In the genomic region with DNA sequence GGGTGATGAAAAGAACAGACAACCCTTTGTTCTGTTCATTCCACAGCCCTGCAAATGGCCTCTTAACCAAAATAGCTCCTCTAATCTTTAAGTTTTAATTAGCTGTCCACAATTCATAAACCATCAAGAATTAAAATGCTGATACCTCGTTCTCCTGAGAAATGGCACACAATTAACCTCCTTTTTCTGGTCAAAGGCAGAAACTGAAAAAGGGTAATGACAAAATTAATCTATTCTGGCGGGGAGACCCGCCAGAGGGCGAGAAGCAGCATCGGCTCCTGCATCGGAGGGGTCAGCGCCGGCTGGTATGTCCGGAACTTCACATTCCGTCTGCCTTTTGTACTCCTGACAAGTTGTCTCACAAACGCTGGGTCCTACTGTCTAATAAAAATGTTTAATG, we compare ENCODE assay signal across 16 mouse cellular contexts. TPM values are rescaled to one million over a fixed set of nuclear protein-coding genes. Genes with fewer than 3 reads are reported as not detected.
A peak's percentile ranks its signal among the peaks of the same experiment; 100 is the strongest.
DNase-seq lines count a peak whose midpoint lies in the region; ATAC-seq and TF ChIP-seq lines count a peak whose summit lies in the region.
"Had no signal": no experiment of that assay in that cellular context is flagged by ENCODE, and none has a peak within 500 bp of the region (broad histone marks: within the 10 kb centered on the region; RNA-seq: fewer than 3 reads in every experiment).

No protein-coding gene starts in this region.

- peak overlapping the region; percentile 29 for H3K4me3 ChIP-seq in heart, embryonic 13.5 days
- no peak overlapping the region; the same call in 1 of the 2 replicates for H3K4me3 ChIP-seq in heart, embryonic 10.5 days
- no peak overlapping the region for H3K4me3 ChIP-seq in lung, embryonic 14.5 days (ENCODE audit: low read depth, low read length)
- H3K4me3 ChIP-seq in embryonic facial prominence, embryonic 14.5 days (ENCODE audit: low read depth, low read length): no peak overlapping the region
- no peak overlapping the region for H3K4me3 ChIP-seq in neural tube, embryonic 15.5 days (replicated peaks)
- H3K4me3 ChIP-seq: layer of hippocampus, adult 2 months; liver, embryonic 15.5 days; megakaryocyte, embryonic 14.5 days; stomach, embryonic 15.5 days had no signal

- H3K27ac ChIP-seq in heart, embryonic 13.5 days (replicated peaks): no peak overlapping the region
- no peak overlapping the region for H3K27ac ChIP-seq in heart, embryonic 10.5 days
- no peak overlapping the region for H3K27ac ChIP-seq in lung, embryonic 14.5 days (ENCODE audit: low read depth)
- no peak overlapping the region for H3K27ac ChIP-seq in embryonic facial prominence, embryonic 14.5 days (replicated peaks; ENCODE audit: low read depth, low read length)
- H3K27ac ChIP-seq in neural tube, embryonic 15.5 days (replicated peaks): no peak overlapping the region
- H3K27ac ChIP-seq: layer of hippocampus, adult 2 months; liver, embryonic 15.5 days; stomach, embryonic 15.5 days had no signal

- DNase-seq in heart, embryonic 10.5 days (ENCODE audit: low spot score): no peak
- DNase-seq in lung, embryonic 14.5 days: peak; percentile 20
- no peak for DNase-seq in lung, postnatal 14 days
- DNase-seq in embryonic facial prominence, embryonic 14.5 days (ENCODE audit: low spot score): peak; percentile 29
- no peak for DNase-seq in cerebellum, postnatal 25 days
- DNase-seq: cerebellum, postnatal 36 days; gastrocnemius, postnatal 14 days; right cerebral cortex, postnatal 14 days had no signal

- peaks cover 13% of the 10 kb centered on the region; the same call in 1 of the 2 replicates for H3K4me1 ChIP-seq in heart, embryonic 13.5 days
- H3K4me1 ChIP-seq in heart, embryonic 10.5 days: no peaks in the 10 kb centered on the region
- H3K4me1 ChIP-seq in lung, embryonic 14.5 days (ENCODE audit: insufficient read depth): no peaks in the 10 kb centered on the region
- no peaks in the 10 kb centered on the region for H3K4me1 ChIP-seq in embryonic facial prominence, embryonic 14.5 days (ENCODE audit: control insufficient read depth, insufficient read depth, low read length)
- H3K4me1 ChIP-seq in neural tube, embryonic 15.5 days: no peaks in the 10 kb centered on the region
- H3K4me1 ChIP-seq: liver, embryonic 15.5 days; stomach, embryonic 15.5 days had no signal

- no peaks in the 10 kb centered on the region for H3K9me3 ChIP-seq in heart, embryonic 13.5 days
- no peaks in the 10 kb centered on the region for H3K9me3 ChIP-seq in heart, embryonic 10.5 days
- no peaks in the 10 kb centered on the region for H3K9me3 ChIP-seq in lung, embryonic 14.5 days (ENCODE audit: low read depth, low read length)
- H3K9me3 ChIP-seq in embryonic facial prominence, embryonic 14.5 days (ENCODE audit: control insufficient read depth, low read length): no peaks in the 10 kb centered on the region
- H3K9me3 ChIP-seq in neural tube, embryonic 15.5 days (replicated peaks): no peaks in the 10 kb centered on the region
- H3K9me3 ChIP-seq: liver, embryonic 15.5 days; megakaryocyte, embryonic 14.5 days; stomach, embryonic 15.5 days had no signal

- H3K36me3 ChIP-seq in heart, embryonic 13.5 days: no peaks in the 10 kb centered on the region
- no peaks in the 10 kb centered on the region for H3K36me3 ChIP-seq in heart, embryonic 10.5 days
- no peaks in the 10 kb centered on the region for H3K36me3 ChIP-seq in lung, embryonic 14.5 days (ENCODE audit: insufficient read depth)
- no peaks in the 10 kb centered on the region for H3K36me3 ChIP-seq in embryonic facial prominence, embryonic 14.5 days (ENCODE audit: control insufficient read depth, insufficient read depth, low read length)
- H3K36me3 ChIP-seq in neural tube, embryonic 15.5 days: no peaks in the 10 kb centered on the region
- H3K36me3 ChIP-seq: liver, embryonic 15.5 days; stomach, embryonic 15.5 days had no signal

- peaks cover 14% of the 10 kb centered on the region for H3K27me3 ChIP-seq in heart, embryonic 13.5 days (replicated peaks)
- peaks cover 17% of the 10 kb centered on the region; the same call in 1 of the 2 replicates for H3K27me3 ChIP-seq in heart, embryonic 10.5 days (ENCODE audit: insufficient read depth, poor library complexity, severe bottlenecking)
- no peaks in the 10 kb centered on the region for H3K27me3 ChIP-seq in lung, embryonic 14.5 days (ENCODE audit: insufficient read depth, low read length)
- H3K27me3 ChIP-seq in embryonic facial prominence, embryonic 14.5 days (replicated peaks; ENCODE audit: control insufficient read depth, insufficient read depth, low read length): no peaks in the 10 kb centered on the region; the same call in 1 of the 2 replicates
- no peaks in the 10 kb centered on the region for H3K27me3 ChIP-seq in neural tube, embryonic 15.5 days (replicated peaks)
- H3K27me3 ChIP-seq: liver, embryonic 15.5 days; stomach, embryonic 15.5 days had no signal

- no peak for ATAC-seq in heart, embryonic 13.5 days (ENCODE audit: extremely low read depth, insufficient number of reproducible peaks, low FRiP score, low TSS enrichment)
- no peak for ATAC-seq in lung, embryonic 14.5 days (ENCODE audit: insufficient read depth)
- ATAC-seq in embryonic facial prominence, embryonic 14.5 days (ENCODE audit: low read depth): no peak; the same call in 1 of the 2 replicates
- ATAC-seq in neural tube, embryonic 15.5 days (ENCODE audit: low FRiP score): no peak
- ATAC-seq: CD4-positive, CD25-positive, alpha-beta regulatory T cell, adult 4 months; intestine, embryonic 16.5 days had no signal

- 33% methylated on average over 11 of the region's 11 CpGs for WGBS in heart, embryonic 13.5 days
- 43% methylated on average over 11 of the region's 11 CpGs for WGBS in heart, embryonic 10.5 days
- WGBS in lung, embryonic 14.5 days: 28% methylated on average over 11 of the region's 11 CpGs
- WGBS in embryonic facial prominence, embryonic 14.5 days: 37% methylated on average over 11 of the region's 11 CpGs
- 24% methylated on average over 11 of the region's 11 CpGs for WGBS in neural tube, embryonic 15.5 days

- H3K9ac ChIP-seq in heart, embryonic 13.5 days: no peak overlapping the region
- no peak overlapping the region for H3K9ac ChIP-seq in lung, embryonic 14.5 days
- H3K9ac ChIP-seq in embryonic facial prominence, embryonic 14.5 days (ENCODE audit: low read depth, low read length): no peak overlapping the region
- H3K9ac ChIP-seq in neural tube, embryonic 15.5 days (replicated peaks): no peak overlapping the region
- H3K9ac ChIP-seq: liver, embryonic 15.5 days; stomach, embryonic 15.5 days had no signal

- no peak for TF ChIP-seq CTCF in lung, embryonic 14.5 days (IDR thresholded peaks at IDR 0.05; ENCODE audit: low read depth)

- H3K4me2 ChIP-seq in heart, embryonic 13.5 days: peak overlapping the region; percentile 52
- H3K4me2 ChIP-seq in lung, embryonic 14.5 days: 0 out of 2 replicates have a peak overlapping the region, but pooled peaks have one; percentile 23
- no peak overlapping the region for H3K4me2 ChIP-seq in embryonic facial prominence, embryonic 14.5 days (ENCODE audit: low read depth, low read length)
- H3K4me2 ChIP-seq in neural tube, embryonic 15.5 days: peak overlapping the region; percentile 21; the same call in 1 of the 2 replicates
- H3K4me2 ChIP-seq: liver, embryonic 15.5 days; stomach, embryonic 15.5 days had no signal

RNA-seq across cellular contexts. Expression of a gene that starts 28.6 kb away (rescaled TPM):
- polyA plus RNA-seq in heart, embryonic 13.5 days (2015; fragmentation: Nextera tagmentation; extraction: Ambion mirVana): 1.9 and 2.3 TPM in 2 replicates
- 0.80 and 1.0 TPM in 2 replicates for polyA plus RNA-seq in heart, embryonic 10.5 days (2016; fragmentation: Nextera tagmentation; extraction: Ambion mirVana)
- polyA plus RNA-seq in lung, embryonic 14.5 days (2014; fragmentation: Nextera tagmentation; extraction: Ambion mirVana): 1.1 and 1.2 TPM in 2 replicates
- polyA plus RNA-seq in embryonic facial prominence, embryonic 14.5 days (2014; fragmentation: Nextera tagmentation; extraction: Ambion mirVana): 9.1 and 10.9 TPM in 2 replicates
- polyA plus RNA-seq in neural tube, embryonic 15.5 days (2015; fragmentation: Nextera tagmentation; extraction: Ambion mirVana): 0.84 and 0.86 TPM in 2 replicates

RNA-seq across cellular contexts. Expression of a gene that starts 51.9 kb away (rescaled TPM):
- 29.2 and 30.1 TPM in 2 replicates for polyA plus RNA-seq in heart, embryonic 13.5 days (2015; fragmentation: Nextera tagmentation; extraction: Ambion mirVana)
- 38.9 and 40.7 TPM in 2 replicates for polyA plus RNA-seq in heart, embryonic 10.5 days (2016; fragmentation: Nextera tagmentation; extraction: Ambion mirVana)
- polyA plus RNA-seq in lung, embryonic 14.5 days (2014; fragmentation: Nextera tagmentation; extraction: Ambion mirVana): 32.6 and 33.0 TPM in 2 replicates
- 38.3 and 42.0 TPM in 2 replicates for polyA plus RNA-seq in embryonic facial prominence, embryonic 14.5 days (2014; fragmentation: Nextera tagmentation; extraction: Ambion mirVana)
- 16.5 and 19.5 TPM in 2 replicates for polyA plus RNA-seq in neural tube, embryonic 15.5 days (2015; fragmentation: Nextera tagmentation; extraction: Ambion mirVana)

RNA-seq across cellular contexts. Expression of a gene that starts 56.4 kb away (rescaled TPM):
- 40.5 and 41.9 TPM in 2 replicates for polyA plus RNA-seq in heart, embryonic 13.5 days (2015; fragmentation: Nextera tagmentation; extraction: Ambion mirVana)
- polyA plus RNA-seq in heart, embryonic 10.5 days (2016; fragmentation: Nextera tagmentation; extraction: Ambion mirVana): 43.6 and 46.3 TPM in 2 replicates
- 64.2 and 66.8 TPM in 2 replicates for polyA plus RNA-seq in lung, embryonic 14.5 days (2014; fragmentation: Nextera tagmentation; extraction: Ambion mirVana)
- 91.1 and 92.9 TPM in 2 replicates for polyA plus RNA-seq in embryonic facial prominence, embryonic 14.5 days (2014; fragmentation: Nextera tagmentation; extraction: Ambion mirVana)
- polyA plus RNA-seq in neural tube, embryonic 15.5 days (2015; fragmentation: Nextera tagmentation; extraction: Ambion mirVana): 48.7 and 51.7 TPM in 2 replicates

Comparison
In these comparisons a context has a peak if more than half of its experiments do, and no peak if none do; other contexts are left out.
1. DNase-seq: peak in lung, embryonic 14.5 days (single experiment) and embryonic facial prominence, embryonic 14.5 days (single experiment); none in heart, embryonic 10.5 days (single experiment), lung, postnatal 14 days (single experiment) and cerebellum, postnatal 25 days (0 of 2).